Mouse (Mus musculus): Measurements from ENCODE around the gene Lars2. TPM values are rescaled to one million over a fixed set of nuclear protein-coding genes. Genes with fewer than 3 reads are reported as not detected.

Lars2 gene
- polyA plus RNA-seq, 1 experiment from 2014 or later, result 718 TPM

DNA sequence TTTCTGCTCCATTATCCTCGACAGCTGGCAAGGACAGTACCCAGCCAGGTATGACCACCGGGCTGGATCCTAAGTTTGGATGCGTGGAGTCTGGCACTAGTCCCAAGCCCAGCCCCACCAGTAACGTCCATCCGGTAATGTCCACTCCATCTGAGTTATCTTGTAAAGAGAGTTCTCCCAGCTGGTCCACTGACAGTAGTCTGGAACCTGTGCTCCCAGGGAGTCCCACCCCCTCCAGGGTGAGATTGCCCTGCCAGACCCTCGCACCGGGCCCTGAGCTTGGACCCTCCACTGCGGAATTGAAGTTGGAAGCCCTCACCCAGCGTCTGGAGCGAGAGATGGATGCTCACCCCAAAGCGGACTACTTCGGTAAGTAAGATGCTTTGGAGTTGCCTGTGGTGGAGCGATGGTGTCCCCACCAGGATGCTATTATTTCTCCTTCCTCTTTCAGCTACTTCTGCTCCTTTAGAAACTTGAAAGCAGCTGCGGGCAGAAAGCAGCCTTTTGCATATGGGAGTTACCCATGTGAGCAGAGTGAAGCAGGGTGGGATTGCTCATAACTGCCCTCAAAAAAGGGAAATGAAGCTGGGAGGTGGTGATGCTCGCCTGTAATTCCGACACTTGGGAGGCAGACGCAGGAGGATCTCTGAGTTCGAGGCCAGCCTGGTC lies 113.7 kb downstream of the Lars2 start:
- Histone ChIP-seq H3K36me3 (no peaks in the 10 kb centered on the region), H3K4me1 (replicated peaks) (peaks cover 36% of the 10 kb centered on the region), H3K4me3 (0 out of 2 replicates have a peak overlapping the region, but pooled peaks have one; percentile 3)

DNA sequence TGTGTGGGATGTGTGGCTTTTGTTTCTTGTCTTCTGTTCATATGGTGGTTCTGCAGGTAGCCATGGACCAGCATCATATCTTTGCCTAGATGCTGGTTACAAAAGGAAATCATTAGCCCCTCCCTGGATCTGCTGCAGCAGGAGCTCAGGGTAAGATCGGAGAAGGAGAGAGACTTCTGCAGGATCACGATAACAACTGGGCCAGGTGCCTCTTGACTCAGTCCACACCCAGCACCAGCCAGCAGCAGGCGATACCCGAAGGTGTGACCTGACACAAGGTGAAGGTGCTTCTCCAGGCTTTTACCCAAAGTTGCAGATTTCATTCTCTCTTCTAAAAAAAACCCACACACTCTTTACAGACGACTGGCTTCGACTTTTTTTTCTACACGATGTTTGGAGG lies 114.4 kb downstream of the Lars2 start:
- H3K4me2 ChIP-seq, result peak overlapping the region; percentile 77
- no peaks in the 10 kb centered on the region for H3K27me3 ChIP-seq
- H3K4me3 ChIP-seq, result no peak overlapping the region
- H3K9me3 ChIP-seq, result no peaks in the 10 kb centered on the region
- H3K4me1 ChIP-seq (replicated peaks), result peaks cover 36% of the 10 kb centered on the region
- H3K36me3 ChIP-seq, result no peaks in the 10 kb centered on the region
- ATAC-seq (ENCODE audit: low FRiP score, low read depth), result no peak
- 73% methylated on average over 7 of the region's 7 CpGs for WGBS
- no peak overlapping the region for H3K27ac ChIP-seq (replicated peaks)
- no peak overlapping the region for H3K9ac ChIP-seq

More for the DNA sequence above, 113.7 kb downstream of the Lars2 start:
- H3K27ac ChIP-seq (replicated peaks), result no peak overlapping the region
- WGBS, result 83% methylated on average over 18 of the region's 18 CpGs
- H3K9ac ChIP-seq, result no peak overlapping the region
- H3K27me3 ChIP-seq, result no peaks in the 10 kb centered on the region
- no peak for ATAC-seq (ENCODE audit: low FRiP score, low read depth)
- H3K4me2 ChIP-seq, result peak overlapping the region; percentile 77
- no peaks in the 10 kb centered on the region for H3K9me3 ChIP-seq

- no peak overlapping the region for H3K9ac ChIP-seq
- ATAC-seq (ENCODE audit: low FRiP score, low read depth), result no peak
- WGBS, result 82% methylated on average over 1 of the region's 1 CpGs
- H3K4me2 ChIP-seq, result no peak overlapping the region
- H3K36me3 ChIP-seq, result no peaks in the 10 kb centered on the region
- H3K27me3 ChIP-seq, result no peaks in the 10 kb centered on the region
- no peak overlapping the region for H3K27ac ChIP-seq (replicated peaks)
- no peak overlapping the region for H3K4me3 ChIP-seq
- no peaks in the 10 kb centered on the region for H3K9me3 ChIP-seq
- peaks cover 37% of the 10 kb centered on the region for H3K4me1 ChIP-seq (replicated peaks)
These were observed 116.9 kb downstream of the Lars2 start for GRCm38 (mm10) chr9:123483598-123483997.

- no peaks in the 10 kb centered on the region for H3K36me3 ChIP-seq
- no peak overlapping the region for H3K27ac ChIP-seq (replicated peaks)
- H3K4me3 ChIP-seq, result no peak overlapping the region
- 93% methylated on average over 3 of the region's 3 CpGs for WGBS
- no peak overlapping the region for H3K9ac ChIP-seq
- H3K9me3 ChIP-seq, result no peaks in the 10 kb centered on the region
- no peaks in the 10 kb centered on the region for H3K27me3 ChIP-seq
- no peak for ATAC-seq (ENCODE audit: low FRiP score, low read depth)
- peaks cover 30% of the 10 kb centered on the region for H3K4me1 ChIP-seq (replicated peaks)
- no peak overlapping the region for H3K4me2 ChIP-seq
These were observed 118.1 kb downstream of the Lars2 start for GRCm38 (mm10) chr9:123484830-123485229.

DNA sequence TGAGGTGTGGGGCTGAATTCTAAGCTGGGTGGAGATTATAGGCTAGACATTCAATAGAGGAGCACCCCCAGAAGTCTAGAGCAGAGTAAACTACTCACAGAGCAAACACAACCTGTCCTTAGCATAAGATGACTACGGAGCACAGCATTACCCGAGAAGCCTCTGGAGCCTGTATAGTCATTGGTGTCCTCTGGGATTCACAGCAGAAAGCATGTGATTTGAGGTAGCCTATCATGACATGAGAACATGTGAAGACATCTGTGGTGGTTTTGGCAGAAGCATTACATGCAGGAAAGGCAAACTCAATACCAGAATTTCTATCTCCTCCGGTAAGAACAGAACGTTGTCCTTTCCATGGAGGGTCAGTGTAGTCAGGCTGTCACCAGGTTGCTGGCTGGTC lies 118.8 kb downstream of the Lars2 start:
- Histone ChIP-seq H3K27ac (replicated peaks) (no peak overlapping the region), H3K9ac (no peak overlapping the region), H3K4me1 (replicated peaks) (peaks cover 23% of the 10 kb centered on the region), H3K36me3 (no peaks in the 10 kb centered on the region), H3K4me2 (no peak overlapping the region), H3K9me3 (no peaks in the 10 kb centered on the region), H3K4me3 (no peak overlapping the region), H3K27me3 (no peaks in the 10 kb centered on the region)
- no peak for ATAC-seq (ENCODE audit: low FRiP score, low read depth)
- 91% methylated on average over 4 of the region's 4 CpGs for WGBS

DNA sequence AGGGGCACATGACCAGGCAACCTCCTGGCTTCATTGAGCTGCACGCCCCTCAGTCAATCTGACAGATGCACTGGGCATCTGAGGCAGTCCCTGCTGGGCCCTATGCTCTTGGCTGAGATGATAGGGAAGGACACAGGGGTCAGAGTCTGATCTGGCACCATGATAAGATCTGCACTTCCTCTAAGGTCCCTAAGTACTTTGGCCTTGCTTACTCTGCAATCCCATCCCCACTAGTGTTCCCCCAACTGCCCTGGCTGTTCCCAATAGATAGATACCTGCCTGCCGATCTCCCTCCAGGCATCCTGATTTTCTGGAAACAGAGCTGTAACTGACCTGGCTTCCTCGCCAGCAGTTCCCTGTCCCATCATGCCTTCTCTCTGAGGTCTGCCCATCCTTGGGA lies 119.9 kb downstream of the Lars2 start:
- 76% methylated on average over 3 of the region's 3 CpGs for WGBS
- H3K4me1 ChIP-seq (replicated peaks), result peaks cover 24% of the 10 kb centered on the region; the same call in 1 of the 2 replicates
- ATAC-seq (ENCODE audit: low FRiP score, low read depth), result no peak

GRCm38 (mm10) chr9:123489073-123489472 lies 122.3 kb downstream of the Lars2 start:
- peaks cover 24% of the 10 kb centered on the region; the same call in 1 of the 2 replicates for H3K4me1 ChIP-seq (replicated peaks)
- 98% methylated on average over 2 of the region's 2 CpGs for WGBS
- no peaks in the 10 kb centered on the region for H3K36me3 ChIP-seq

More for the DNA sequence above, 119.9 kb downstream of the Lars2 start:
- no peaks in the 10 kb centered on the region for H3K27me3 ChIP-seq
- no peak overlapping the region for H3K4me3 ChIP-seq
- no peak overlapping the region for H3K9ac ChIP-seq
- no peaks in the 10 kb centered on the region for H3K9me3 ChIP-seq
- H3K4me2 ChIP-seq, result no peak overlapping the region
- H3K36me3 ChIP-seq, result no peaks in the 10 kb centered on the region
- H3K27ac ChIP-seq (replicated peaks), result no peak overlapping the region

GRCm38 (mm10) chr9:123489727-123490343 lies 123.1 kb downstream of the Lars2 start:
- no peak for ATAC-seq (ENCODE audit: low FRiP score, low read depth)
- 75% methylated on average over 9 of the region's 9 CpGs for WGBS
- Histone ChIP-seq H3K27me3 (no peaks in the 10 kb centered on the region), H3K9me3 (no peaks in the 10 kb centered on the region), H3K4me3 (no peak overlapping the region), H3K4me2 (no peak overlapping the region), H3K27ac (replicated peaks) (no peak overlapping the region), H3K4me1 (replicated peaks) (peaks cover 24% of the 10 kb centered on the region; the same call in 1 of the 2 replicates), H3K36me3 (no peaks in the 10 kb centered on the region), H3K9ac (no peak overlapping the region)

More at GRCm38 (mm10) chr9:123489073-123489472, 122.3 kb downstream of the Lars2 start:
- Histone ChIP-seq H3K4me3 (no peak overlapping the region), H3K27ac (replicated peaks) (no peak overlapping the region), H3K9ac (no peak overlapping the region), H3K9me3 (no peaks in the 10 kb centered on the region), H3K27me3 (no peaks in the 10 kb centered on the region), H3K4me2 (no peak overlapping the region)
- no peak for ATAC-seq (ENCODE audit: low FRiP score, low read depth)

- H3K27ac ChIP-seq (replicated peaks), result no peak overlapping the region
- H3K4me2 ChIP-seq, result no peak overlapping the region
- H3K4me3 ChIP-seq, result no peak overlapping the region
- WGBS, result 80% methylated on average over 5 of the region's 5 CpGs
- no peak overlapping the region for H3K9ac ChIP-seq
- no peak for ATAC-seq (ENCODE audit: low FRiP score, low read depth)
- H3K27me3 ChIP-seq, result no peaks in the 10 kb centered on the region
- H3K9me3 ChIP-seq, result no peaks in the 10 kb centered on the region
- peaks cover 24% of the 10 kb centered on the region; the same call in 1 of the 2 replicates for H3K4me1 ChIP-seq (replicated peaks)
- no peaks in the 10 kb centered on the region for H3K36me3 ChIP-seq
These were observed 124.2 kb downstream of the Lars2 start for GRCm38 (mm10) chr9:123490930-123491329.

DNA sequence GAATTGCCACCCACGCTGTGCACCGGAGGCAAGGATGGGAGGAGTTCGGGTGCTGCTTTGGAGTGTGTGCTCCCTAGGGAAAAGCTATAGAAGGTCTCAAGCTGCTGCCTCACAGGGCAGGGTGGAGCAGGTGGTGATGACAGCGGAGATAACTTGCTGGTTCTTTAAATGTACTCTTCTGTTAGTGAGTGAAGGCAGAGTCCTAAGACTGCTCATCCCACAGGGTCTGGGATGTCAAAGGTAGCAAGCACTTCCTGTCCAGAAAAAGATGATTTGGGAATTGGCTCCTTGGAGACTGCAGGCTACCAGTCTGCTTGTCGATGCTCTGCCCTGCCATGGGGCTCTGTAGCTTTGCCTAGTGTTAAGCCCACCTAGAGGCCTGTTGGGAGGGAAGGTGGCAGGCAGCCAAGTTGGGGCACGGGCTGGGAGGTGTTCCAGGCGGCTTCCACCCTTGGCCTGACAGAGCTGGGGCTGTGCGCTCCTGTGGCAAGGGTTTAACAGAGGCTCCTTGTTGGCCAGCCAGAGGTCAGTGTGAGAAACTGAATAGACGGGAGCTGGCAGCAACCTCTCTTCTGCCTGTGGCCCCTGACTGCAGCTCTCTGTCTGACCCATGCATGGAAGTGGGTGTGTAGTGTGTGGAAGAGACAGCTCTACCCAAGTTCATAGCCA lies 125.3 kb downstream of the Lars2 start:
- H3K27ac ChIP-seq (replicated peaks), result peak overlapping the region; percentile 17; the same call in 1 of the 2 replicates
- H3K4me1 ChIP-seq (replicated peaks), result peaks cover 19% of the 10 kb centered on the region; the same call in 1 of the 2 replicates
- no peaks in the 10 kb centered on the region for H3K9me3 ChIP-seq
- peak; percentile 90 for ATAC-seq (ENCODE audit: low FRiP score, low read depth)
- H3K36me3 ChIP-seq, result no peaks in the 10 kb centered on the region
- H3K4me2 ChIP-seq, result no peak overlapping the region
- no peak overlapping the region for H3K4me3 ChIP-seq
- no peak overlapping the region for H3K9ac ChIP-seq
- H3K27me3 ChIP-seq, result no peaks in the 10 kb centered on the region
- 68% methylated on average over 9 of the region's 9 CpGs for WGBS

DNA sequence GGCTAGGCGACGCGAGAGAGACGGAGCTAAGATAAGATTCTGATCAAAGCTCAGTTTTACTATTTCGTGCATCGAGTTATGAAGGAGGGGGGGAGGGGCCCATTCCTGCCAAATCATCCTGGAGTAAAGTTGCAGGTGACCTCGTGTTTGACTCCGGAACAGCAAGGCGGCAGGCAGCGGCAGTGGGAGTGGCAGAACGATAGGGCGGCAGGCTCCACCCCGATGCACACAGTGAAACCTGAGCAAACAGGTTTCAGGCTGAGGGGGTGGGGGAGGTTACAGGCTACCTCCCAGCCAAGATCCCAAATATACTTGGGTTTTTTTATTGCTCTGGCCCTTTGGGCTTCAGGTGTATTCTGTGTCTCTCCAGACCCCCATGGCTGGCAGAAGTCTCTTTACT lies 129.9 kb downstream of the Lars2 start:
- peak overlapping the region; percentile 37 for H3K4me2 ChIP-seq
- H3K27me3 ChIP-seq, result no peaks in the 10 kb centered on the region
- H3K27ac ChIP-seq (replicated peaks), result no peak overlapping the region
- no peaks in the 10 kb centered on the region for H3K9me3 ChIP-seq
- 33% methylated on average over 13 of the region's 13 CpGs for WGBS
- no peaks in the 10 kb centered on the region for H3K36me3 ChIP-seq
- no peak for ATAC-seq (ENCODE audit: low FRiP score, low read depth)
- no peak overlapping the region for H3K9ac ChIP-seq
- H3K4me3 ChIP-seq, result no peak overlapping the region
- H3K4me1 ChIP-seq (replicated peaks), result peaks cover 8% of the 10 kb centered on the region; the same call in 1 of the 2 replicates

- Histone ChIP-seq H3K4me1 (replicated peaks) (no peaks in the 10 kb centered on the region), H3K9me3 (no peaks in the 10 kb centered on the region), H3K4me2 (no peak overlapping the region), H3K4me3 (no peak overlapping the region), H3K36me3 (no peaks in the 10 kb centered on the region), H3K27me3 (no peaks in the 10 kb centered on the region), H3K9ac (no peak overlapping the region), H3K27ac (replicated peaks) (no peak overlapping the region)
- ATAC-seq (ENCODE audit: low FRiP score, low read depth), result no peak
- WGBS, result 89% methylated on average over 5 of the region's 5 CpGs
These were observed 131.2 kb downstream of the Lars2 start for GRCm38 (mm10) chr9:123497906-123498305.

Measured in hindbrain, embryonic 15.5 days (tissue).